Mouse (Mus musculus): ENCODE results near the gene Itgb4. TPM values are rescaled to one million over a fixed set of nuclear protein-coding genes. Genes with fewer than 3 reads are reported as not detected.

Gene Itgb4
- polyA plus RNA-seq, 1 experiment from 2014 or later = 1.1 TPM

DNA sequence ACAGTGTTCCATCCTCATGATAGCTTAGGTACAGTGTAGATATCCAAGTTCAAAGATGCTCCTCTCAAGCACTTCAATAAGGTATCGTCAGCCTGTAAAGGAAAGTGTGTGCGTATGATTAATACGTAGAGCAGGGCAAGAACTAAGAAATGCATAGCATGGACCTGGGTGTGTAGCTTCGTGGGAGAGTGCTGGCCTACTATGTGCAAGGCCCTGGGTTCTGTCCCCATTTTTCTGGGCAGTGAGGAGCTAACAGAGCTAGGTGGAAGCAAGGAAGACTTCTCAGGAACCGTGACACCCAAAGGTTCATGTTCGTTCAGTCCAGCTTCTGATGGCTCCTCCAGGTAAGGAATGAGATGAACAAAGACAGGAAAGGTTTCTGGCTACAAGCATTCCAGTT is 70.7 kb downstream of the Itgb4 start:
- 94% methylated on average over 6 of the region's 6 CpGs for whole genome bisulfite sequencing
- no peak overlapping the region for H3K27ac ChIP-seq
- 0 out of 2 replicates have a peak, but pooled peaks cover 3% of the 10 kb centered on the region for H3K9me3 ChIP-seq
- no peak overlapping the region for H3K4me3 ChIP-seq
- no peak for DNase-seq (ENCODE audit: low spot score)
- H3K4me1 ChIP-seq = peaks cover 4% of the 10 kb centered on the region; the same call in 1 of the 2 replicates
- H3K36me3 ChIP-seq = peaks cover 88% of the 10 kb centered on the region
- no peaks in the 10 kb centered on the region for H3K27me3 ChIP-seq (ENCODE audit: insufficient read depth, poor library complexity, severe bottlenecking)

DNA sequence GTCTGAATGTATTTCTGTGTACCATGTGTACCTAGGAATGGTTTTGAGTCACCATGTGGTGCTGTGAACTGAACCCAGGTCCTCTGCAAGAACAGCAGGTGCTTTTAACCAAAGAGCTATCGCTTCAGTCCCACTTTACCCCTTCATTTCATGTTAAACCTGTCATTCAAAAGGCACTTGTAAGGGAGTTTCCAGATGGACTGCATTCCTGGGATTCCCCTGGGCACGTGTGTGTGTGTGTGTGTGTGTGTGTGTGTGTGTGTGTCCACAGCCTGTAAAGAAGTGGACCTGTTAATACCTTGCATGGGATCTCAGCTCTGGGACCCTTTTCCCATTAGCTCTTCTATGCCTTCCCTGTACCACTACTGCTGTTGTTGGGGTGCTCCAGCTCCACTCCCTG is 75.1 kb downstream of the Itgb4 start:
- DNase-seq (ENCODE audit: low spot score) = no peak
- 82% methylated on average over 2 of the region's 2 CpGs for WGBS
- no peaks in the 10 kb centered on the region for H3K4me1 ChIP-seq
- 0 out of 2 replicates have a peak, but pooled peaks cover 3% of the 10 kb centered on the region for H3K9me3 ChIP-seq
- peaks cover 98% of the 10 kb centered on the region for H3K36me3 ChIP-seq
- no peaks in the 10 kb centered on the region for H3K27me3 ChIP-seq (ENCODE audit: insufficient read depth, poor library complexity, severe bottlenecking)
- H3K27ac ChIP-seq = no peak overlapping the region
- no peak overlapping the region for H3K4me3 ChIP-seq

DNA sequence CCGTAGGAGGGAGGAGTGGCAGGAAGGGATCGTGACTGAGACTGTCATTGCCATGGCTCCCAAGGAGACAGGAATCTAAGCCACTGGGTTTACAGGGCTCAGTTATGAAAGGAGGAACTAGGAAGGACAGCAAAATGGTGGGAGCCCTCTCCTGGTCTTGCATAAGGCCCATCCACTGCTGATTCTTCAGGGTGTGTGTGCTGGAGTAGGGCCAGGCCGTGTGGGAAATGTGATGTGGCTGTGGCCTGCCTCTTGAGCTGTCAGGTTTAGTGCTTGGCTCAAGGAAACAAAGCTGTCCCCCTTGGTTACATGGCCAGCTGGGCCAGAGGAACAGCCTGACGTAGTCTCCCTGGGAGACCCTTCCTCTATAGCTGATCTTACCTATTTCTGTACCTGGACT is 75.7 kb downstream of the Itgb4 start:
- 86% methylated on average over 4 of the region's 4 CpGs for WGBS
- DNase-seq (ENCODE audit: low spot score) = no peak
- no peaks in the 10 kb centered on the region for H3K27me3 ChIP-seq (ENCODE audit: insufficient read depth, poor library complexity, severe bottlenecking)
- peaks cover 98% of the 10 kb centered on the region for H3K36me3 ChIP-seq
- H3K4me1 ChIP-seq = no peaks in the 10 kb centered on the region
- 0 out of 2 replicates have a peak, but pooled peaks cover 3% of the 10 kb centered on the region for H3K9me3 ChIP-seq
- H3K27ac ChIP-seq = no peak overlapping the region
- H3K4me3 ChIP-seq = no peak overlapping the region

DNA sequence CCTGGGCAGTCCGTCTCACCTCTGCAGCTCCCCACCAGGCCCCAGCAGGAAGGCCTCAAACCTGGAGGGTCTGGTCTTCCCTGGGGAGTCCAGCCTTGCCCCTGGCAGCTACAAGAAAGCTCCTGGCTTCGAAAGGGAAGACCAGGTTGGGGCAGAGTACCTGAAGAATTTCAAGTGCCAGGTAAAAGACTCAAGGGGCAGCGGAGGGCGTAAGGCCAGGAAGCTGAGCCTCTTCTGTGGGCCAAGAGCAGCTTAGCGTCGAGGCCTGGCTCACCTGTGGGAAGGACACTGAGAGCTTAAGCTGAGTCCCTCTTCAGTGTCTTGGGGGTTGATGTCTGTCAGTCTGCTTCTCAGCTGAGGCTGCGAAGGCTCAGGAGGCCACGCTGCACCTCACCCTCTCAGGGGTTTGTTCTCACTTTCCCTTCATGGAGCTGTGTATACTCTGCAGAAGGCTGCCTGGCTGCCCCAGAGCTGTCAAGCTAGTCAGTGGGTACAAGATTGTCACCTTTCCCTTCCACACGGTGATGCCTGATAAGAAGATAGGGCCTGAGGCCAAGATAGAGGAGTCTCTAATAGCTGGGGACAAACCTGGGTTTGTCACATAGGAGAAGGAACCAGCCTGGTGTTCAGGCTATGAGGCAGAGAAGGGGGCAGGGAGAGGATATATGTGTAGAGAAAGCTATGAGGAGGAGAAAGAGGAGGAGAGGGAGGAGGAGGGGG is 79.2 kb downstream of the Itgb4 start:
- 83% methylated on average over 9 of the region's 9 CpGs for WGBS
- Histone ChIP-seq H3K4me1 (peaks cover 23% of the 10 kb centered on the region), H3K9me3 (0 out of 2 replicates have a peak, but pooled peaks cover 3% of the 10 kb centered on the region), H3K36me3 (peaks cover 100% of the 10 kb centered on the region), H3K27ac (no peak overlapping the region), H3K27me3 (ENCODE audit: insufficient read depth, poor library complexity, severe bottlenecking) (no peaks in the 10 kb centered on the region), H3K4me3 (no peak overlapping the region)
- DNase-seq (ENCODE audit: low spot score) = no peak

DNA sequence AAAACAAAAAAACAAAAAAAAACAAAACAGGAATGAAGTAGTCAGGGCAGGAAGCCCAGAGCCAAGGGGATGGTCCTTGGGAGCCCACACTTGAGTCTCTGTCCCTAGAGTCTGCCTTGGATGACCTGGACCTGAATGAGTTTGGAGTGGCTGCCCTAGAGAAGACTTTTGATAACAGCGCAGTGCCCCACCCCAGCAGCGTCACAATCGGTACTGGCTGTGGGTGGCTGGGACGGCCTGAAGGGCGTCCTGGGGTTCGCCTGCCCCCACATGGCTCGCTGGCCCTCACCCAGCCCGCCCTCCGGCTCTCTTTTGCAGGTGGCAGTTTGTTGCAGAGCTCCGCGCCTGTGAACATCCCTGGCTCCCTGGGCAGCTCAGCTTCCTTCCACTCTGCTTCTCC is 81.4 kb downstream of the Itgb4 start:
- H3K36me3 ChIP-seq = peaks cover 100% of the 10 kb centered on the region
- H3K9me3 ChIP-seq = no peaks in the 10 kb centered on the region
- H3K4me1 ChIP-seq = peaks cover 23% of the 10 kb centered on the region
- no peak overlapping the region for H3K4me3 ChIP-seq
- H3K27me3 ChIP-seq (ENCODE audit: insufficient read depth, poor library complexity, severe bottlenecking) = no peaks in the 10 kb centered on the region
- DNase-seq (ENCODE audit: low spot score) = no peak
- H3K27ac ChIP-seq = no peak overlapping the region
- WGBS = 82% methylated on average over 11 of the region's 11 CpGs

DNA sequence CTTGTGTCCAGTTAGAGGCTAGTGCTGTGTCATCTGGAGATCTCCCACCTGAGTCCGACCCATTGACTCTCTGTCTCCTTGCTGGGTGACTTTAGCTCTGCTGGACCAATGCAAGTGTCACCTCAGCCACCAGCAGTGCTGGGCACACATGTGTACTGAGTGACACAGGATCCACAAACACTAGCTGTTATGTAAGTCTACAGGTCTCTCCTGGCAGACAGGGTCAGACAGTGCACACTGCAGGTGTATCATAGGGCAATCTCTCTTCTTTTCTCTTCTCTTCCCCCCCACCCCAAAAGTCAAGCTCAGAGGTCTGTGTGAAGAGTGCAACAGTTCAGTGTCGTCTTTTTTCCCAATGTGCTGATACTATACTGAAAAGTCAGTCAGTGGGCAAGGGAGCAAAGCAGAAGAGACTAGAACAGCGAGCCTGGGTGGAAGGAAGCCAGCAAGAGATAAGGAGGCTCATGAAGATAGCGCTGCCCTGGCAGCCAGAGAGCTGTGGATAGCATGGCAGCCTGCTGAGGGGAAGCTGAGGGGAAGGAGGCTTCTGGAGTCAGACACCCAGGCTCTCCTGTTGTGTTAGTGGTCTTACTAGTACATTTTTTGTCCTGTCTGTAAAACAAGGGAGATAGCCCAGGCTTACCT is 82.8 kb downstream of the Itgb4 start:
- H3K27me3 ChIP-seq (ENCODE audit: insufficient read depth, poor library complexity, severe bottlenecking) = no peaks in the 10 kb centered on the region
- no peak overlapping the region for H3K4me3 ChIP-seq
- peaks cover 26% of the 10 kb centered on the region for H3K4me1 ChIP-seq
- no peak for DNase-seq (ENCODE audit: low spot score)
- 41% methylated on average over 4 of the region's 4 CpGs for WGBS
- H3K9me3 ChIP-seq = no peaks in the 10 kb centered on the region
- H3K36me3 ChIP-seq = peaks cover 98% of the 10 kb centered on the region
- H3K27ac ChIP-seq = 0 out of 2 replicates have a peak overlapping the region, but pooled peaks have one; percentile 23

Other genes with a start within 250 kb of the Itgb4 start
- 35.0 and 56.8 TPM in 2 replicates for gene Tmem94, start 209.3 kb upstream of the Itgb4 start, polyA plus RNA-seq (2016; fragmentation: Nextera tagmentation; extraction: Ambion mirVana)
- 18.7 and 21.4 TPM in 2 replicates for gene Caskin2, start 161.1 kb upstream of the Itgb4 start, polyA plus RNA-seq (2016; fragmentation: Nextera tagmentation; extraction: Ambion mirVana)
- gene Tsen54, start 160.0 kb upstream of the Itgb4 start, polyA plus RNA-seq (2016; fragmentation: Nextera tagmentation; extraction: Ambion mirVana) = 39.1 and 41.7 TPM in 2 replicates
- 35.0 and 40.8 TPM in 2 replicates for gene Llgl2, start 150.7 kb upstream of the Itgb4 start, polyA plus RNA-seq (2016; fragmentation: Nextera tagmentation; extraction: Ambion mirVana)
- gene Myo15b, start 116.3 kb upstream of the Itgb4 start, polyA plus RNA-seq (2016; fragmentation: Nextera tagmentation; extraction: Ambion mirVana) = 0.23 and 0.31 TPM in 2 replicates
- 13.7 and 17.9 TPM in 2 replicates for gene Smim5, start 74.7 kb upstream of the Itgb4 start, polyA plus RNA-seq (2016; fragmentation: Nextera tagmentation; extraction: Ambion mirVana)
- gene Smim6, start 62.7 kb upstream of the Itgb4 start, polyA plus RNA-seq (2016; fragmentation: Nextera tagmentation; extraction: Ambion mirVana) = 1.6 and 1.7 TPM in 2 replicates
- 29.4 and 35.8 TPM in 2 replicates for gene Sap30bp, start 41.4 kb upstream of the Itgb4 start, polyA plus RNA-seq (2016; fragmentation: Nextera tagmentation; extraction: Ambion mirVana)
- gene Recql5, start 41.2 kb upstream of the Itgb4 start, polyA plus RNA-seq (2016; fragmentation: Nextera tagmentation; extraction: Ambion mirVana) = 20.4 and 22.3 TPM in 2 replicates
- 202 and 273 TPM in 2 replicates for gene Galk1, start 38.0 kb downstream of the Itgb4 start, polyA plus RNA-seq (2016; fragmentation: Nextera tagmentation; extraction: Ambion mirVana)
- 684 and 1,078 TPM in 2 replicates for gene H3f3b, start 53.3 kb downstream of the Itgb4 start, polyA plus RNA-seq (2016; fragmentation: Nextera tagmentation; extraction: Ambion mirVana)
- gene Unk, start 55.6 kb downstream of the Itgb4 start, polyA plus RNA-seq (2016; fragmentation: Nextera tagmentation; extraction: Ambion mirVana) = 33.3 and 37.1 TPM in 2 replicates
- gene Unc13d, start 103.3 kb downstream of the Itgb4 start, polyA plus RNA-seq (2016; fragmentation: Nextera tagmentation; extraction: Ambion mirVana) = 6.1 and 7.2 TPM in 2 replicates
- 122 and 158 TPM in 2 replicates for gene Wbp2, start 112.3 kb downstream of the Itgb4 start, polyA plus RNA-seq (2016; fragmentation: Nextera tagmentation; extraction: Ambion mirVana)
- 25.9 and 38.7 TPM in 2 replicates for gene Trim47, start 152.5 kb downstream of the Itgb4 start, polyA plus RNA-seq (2016; fragmentation: Nextera tagmentation; extraction: Ambion mirVana)
- gene Trim65, start 156.4 kb downstream of the Itgb4 start, polyA plus RNA-seq (2016; fragmentation: Nextera tagmentation; extraction: Ambion mirVana) = 3.6 and 3.8 TPM in 2 replicates
- 112 and 127 TPM in 2 replicates for gene Mrpl38, start 164.2 kb downstream of the Itgb4 start, polyA plus RNA-seq (2016; fragmentation: Nextera tagmentation; extraction: Ambion mirVana)
- gene Fbf1, start 193.5 kb downstream of the Itgb4 start, polyA plus RNA-seq (2016; fragmentation: Nextera tagmentation; extraction: Ambion mirVana) = 27.7 and 30.6 TPM in 2 replicates
- gene Ten1, start 224.1 kb downstream of the Itgb4 start, polyA plus RNA-seq (2016; fragmentation: Nextera tagmentation; extraction: Ambion mirVana) = 87.6 and 99.5 TPM in 2 replicates
- gene Acox1, start 224.3 kb downstream of the Itgb4 start, polyA plus RNA-seq (2016; fragmentation: Nextera tagmentation; extraction: Ambion mirVana) = 24.5 and 32.7 TPM in 2 replicates

Measured in heart, embryonic 10.5 days (tissue).